Mouse (Mus musculus) heart, postnatal 0 days (tissue): ENCODE measurements around the gene Hist2h2aa1.
"Not testable (repeated sequence)": the region's sequence is repeated elsewhere in the genome, so short reads cannot be mapped to it uniquely, and the experiment has no call there.

ENCODE experiments used
- CTCF ChIP-seq: IDR thresholded peaks from 2 replicates; pipeline ENCODE4 v1.5.1; 2016; ENCODE audit warnings: antibody characterized with exemption, control low read depth, low read depth
- EP300 ChIP-seq: IDR thresholded peaks from 2 replicates; pipeline ENCODE4 v1.6.1; 2016; ENCODE audit warnings: antibody characterized with exemption, low read depth

DNA sequence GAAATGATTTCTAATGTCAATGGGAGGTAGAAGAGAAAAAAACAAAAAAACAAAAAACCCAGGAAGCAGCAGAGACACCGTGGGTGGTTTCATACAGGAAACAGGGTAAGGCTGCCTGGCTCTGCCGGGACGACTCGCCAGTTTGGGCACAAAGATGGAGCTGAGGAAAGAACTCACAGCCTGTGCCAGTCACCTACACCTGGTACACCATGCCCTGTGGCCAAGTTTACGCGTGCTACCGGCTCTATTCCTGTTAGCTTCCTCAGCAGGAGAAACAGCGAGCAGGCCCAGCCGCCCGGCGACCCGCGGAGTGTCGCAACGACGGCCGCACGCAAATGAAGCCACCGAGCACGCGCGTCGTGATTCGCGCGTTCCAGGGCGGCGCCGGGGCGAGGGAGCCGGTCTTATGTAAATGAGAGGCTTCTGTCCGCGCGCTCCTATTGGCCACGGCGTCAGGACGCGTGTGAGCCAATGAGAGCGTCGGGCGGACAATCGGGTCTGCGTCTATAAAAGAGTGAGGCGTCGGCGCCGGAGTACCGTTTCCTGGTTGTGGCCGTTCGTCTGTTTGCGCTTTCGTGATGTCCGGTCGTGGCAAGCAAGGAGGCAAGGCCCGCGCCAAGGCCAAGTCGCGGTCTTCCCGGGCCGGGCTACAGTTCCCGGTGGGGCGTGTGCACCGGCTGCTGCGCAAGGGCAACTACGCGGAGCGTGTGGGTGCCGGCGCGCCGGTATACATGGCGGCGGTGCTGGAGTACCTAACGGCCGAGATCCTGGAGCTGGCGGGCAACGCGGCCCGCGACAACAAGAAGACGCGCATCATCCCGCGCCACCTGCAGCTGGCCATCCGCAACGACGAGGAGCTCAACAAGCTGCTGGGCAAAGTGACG is at the start of gene Hist2h2aa1:
- TF ChIP-seq CTCF = not testable (repeated sequence)
- peak; percentile 79 for TF ChIP-seq EP300
